Mouse (Mus musculus): ENCODE data around the gene Rps18. TPM values are rescaled to one million over a fixed set of nuclear protein-coding genes. Genes with fewer than 3 reads are reported as not detected.
A peak's percentile ranks its signal among the peaks of the same experiment; 100 is the strongest.
"Not testable (repeated sequence)": the region's sequence is repeated elsewhere in the genome, so short reads cannot be mapped to it uniquely, and the experiment has no call there.

The Rps18 gene
- total RNA-seq (2014; rRNA removed; ENCODE audit: low replicate concordance), result 1,548 and 1,735 TPM in 2 replicates
- polyA plus RNA-seq (2015; fragmentation: Nextera tagmentation; extraction: Ambion mirVana), result 845 and 880 TPM in 2 replicates

GRCm38 (mm10) chr17:33955555-33956214 lies at the start of gene Rps18, which contains the start of gene Vps52:
Rps18 (minus strand) TSS chr17:33956001.
Vps52 (plus strand) TSS chr17:33955812.
- no peaks in the 10 kb centered on the region for H3K9me3 ChIP-seq (replicated peaks; ENCODE audit: control insufficient read depth, low read length)
- TF ChIP-seq CTCF (IDR thresholded peaks at IDR 0.05; ENCODE audit: low read depth) (peak; percentile 24; the same call in 1 of the 2 replicates), EP300 (IDR thresholded peaks at IDR 0.05; ENCODE audit: low read depth) (peak; percentile 88)
- peak within 1 kb of the TSS; percentile 98 for H3K9ac ChIP-seq (replicated peaks; ENCODE audit: low read depth, low read length)
- ATAC-seq (ENCODE audit: insufficient read depth, low read depth) (peak; percentile 90), DNase-seq (ENCODE audit: low spot score) (peak; percentile 98)
- under 1% methylated on average over 50 of the region's 50 CpGs for WGBS
- peak within 1 kb of the TSS; percentile 94 for H3K27ac ChIP-seq (ENCODE audit: low read depth)
- H3K4me3 ChIP-seq (ENCODE audit: low read depth, low read length), result peak within 1 kb of the TSS; percentile 87
- no peaks in the 10 kb centered on the region for H3K27me3 ChIP-seq (ENCODE audit: control insufficient read depth, insufficient read depth, low read length)
- H3K36me3 ChIP-seq (replicated peaks; ENCODE audit: control insufficient read depth, insufficient read depth, low read length), result peaks cover 41% of the 10 kb centered on the region
- H3K4me1 ChIP-seq (ENCODE audit: control insufficient read depth, insufficient read depth), result peaks cover 29% of the 10 kb centered on the region
- H3K4me2 ChIP-seq (ENCODE audit: low read depth, low read length), result peak within 1 kb of the TSS; percentile 94

GRCm38 (mm10) chr17:34003426-34003825 lies 47.6 kb upstream of the Rps18 start:
- H3K4me1 ChIP-seq (ENCODE audit: control insufficient read depth, insufficient read depth), result peaks cover 4% of the 10 kb centered on the region; the same call in 1 of the 2 replicates
- no peaks in the 10 kb centered on the region for H3K27me3 ChIP-seq (ENCODE audit: control insufficient read depth, insufficient read depth, low read length)
- no peak overlapping the region for H3K4me3 ChIP-seq (ENCODE audit: low read depth, low read length)
- H3K9ac ChIP-seq (replicated peaks; ENCODE audit: low read depth, low read length), result no peak overlapping the region
- no peak overlapping the region for H3K4me2 ChIP-seq (ENCODE audit: low read depth, low read length)
- 0 out of 2 replicates have a peak, but pooled peaks cover 4% of the 10 kb centered on the region for H3K9me3 ChIP-seq (replicated peaks; ENCODE audit: control insufficient read depth, low read length)
- WGBS, result 5% methylated on average over 5 of the region's 5 CpGs
- no peaks in the 10 kb centered on the region for H3K36me3 ChIP-seq (replicated peaks; ENCODE audit: control insufficient read depth, insufficient read depth, low read length)
- TF ChIP-seq CTCF (IDR thresholded peaks at IDR 0.05; ENCODE audit: low read depth), result peak; percentile 71
- TF ChIP-seq EP300 (IDR thresholded peaks at IDR 0.05; ENCODE audit: low read depth), result no peak
- ATAC-seq (ENCODE audit: insufficient read depth, low read depth) (no peak), DNase-seq (ENCODE audit: low spot score) (no peak)
- no peak overlapping the region for H3K27ac ChIP-seq (ENCODE audit: low read depth)

- peak overlapping the region; percentile 59; the same call in 1 of the 2 replicates for H3K4me3 ChIP-seq (ENCODE audit: low read depth, low read length)
Measured at GRCm38 (mm10) chr17:34000796-34001195, 45.0 kb upstream of the Rps18 start.

GRCm38 (mm10) chr17:34000150-34000537 lies 44.3 kb upstream of the Rps18 start, which contains the start of gene H2-K1:
H2-K1 (minus strand) TSS chr17:34000347.
- H3K4me2 ChIP-seq (ENCODE audit: low read depth, low read length), result peak within 1 kb of the TSS; percentile 99
- peaks cover 4% of the 10 kb centered on the region; the same call in 1 of the 2 replicates for H3K4me1 ChIP-seq (ENCODE audit: control insufficient read depth, insufficient read depth)
- ATAC-seq (ENCODE audit: insufficient read depth, low read depth) (peak; percentile 93), DNase-seq (ENCODE audit: low spot score) (peak; percentile 80)
- no peak within 1 kb of the TSS for H3K27ac ChIP-seq (ENCODE audit: low read depth)
- H3K9me3 ChIP-seq (replicated peaks; ENCODE audit: control insufficient read depth, low read length), result no peaks in the 10 kb centered on the region
- peak within 1 kb of the TSS; percentile 59 for H3K9ac ChIP-seq (replicated peaks; ENCODE audit: low read depth, low read length)
- TF ChIP-seq CTCF (IDR thresholded peaks at IDR 0.05; ENCODE audit: low read depth) (no peak), EP300 (IDR thresholded peaks at IDR 0.05; ENCODE audit: low read depth) (no peak)
- no peaks in the 10 kb centered on the region for H3K27me3 ChIP-seq (ENCODE audit: control insufficient read depth, insufficient read depth, low read length)
- WGBS, result under 1% methylated on average over 28 of the region's 30 CpGs
- H3K4me3 ChIP-seq (ENCODE audit: low read depth, low read length), result peak within 1 kb of the TSS; percentile 59
- H3K36me3 ChIP-seq (replicated peaks; ENCODE audit: control insufficient read depth, insufficient read depth, low read length), result no peaks in the 10 kb centered on the region

More at GRCm38 (mm10) chr17:34000796-34001195, 45.0 kb upstream of the Rps18 start:
- peak overlapping the region; percentile 99; the same call in 1 of the 2 replicates for H3K4me2 ChIP-seq (ENCODE audit: low read depth, low read length)
- not testable (repeated sequence) for H3K4me1 ChIP-seq (ENCODE audit: control insufficient read depth, insufficient read depth); H3K27me3 ChIP-seq (ENCODE audit: control insufficient read depth, insufficient read depth, low read length); H3K9me3 ChIP-seq (replicated peaks; ENCODE audit: control insufficient read depth, low read length); H3K36me3 ChIP-seq (replicated peaks; ENCODE audit: control insufficient read depth, insufficient read depth, low read length); ATAC-seq (ENCODE audit: insufficient read depth, low read depth); H3K9ac ChIP-seq (replicated peaks; ENCODE audit: low read depth, low read length); DNase-seq (ENCODE audit: low spot score); H3K27ac ChIP-seq (ENCODE audit: low read depth)
- WGBS, result 42% methylated on average over 2 of the region's 2 CpGs

- Histone ChIP-seq H3K4me2 (ENCODE audit: low read depth, low read length) (peak overlapping the region; percentile 99), H3K4me3 (ENCODE audit: low read depth, low read length) (peak overlapping the region; percentile 59), H3K9me3 (replicated peaks; ENCODE audit: control insufficient read depth, low read length) (no peaks in the 10 kb centered on the region), H3K27me3 (ENCODE audit: control insufficient read depth, insufficient read depth, low read length) (no peaks in the 10 kb centered on the region), H3K9ac (replicated peaks; ENCODE audit: low read depth, low read length) (peak overlapping the region; percentile 59), H3K27ac (ENCODE audit: low read depth) (no peak overlapping the region), H3K36me3 (replicated peaks; ENCODE audit: control insufficient read depth, insufficient read depth, low read length) (no peaks in the 10 kb centered on the region), H3K4me1 (ENCODE audit: control insufficient read depth, insufficient read depth) (peaks cover 4% of the 10 kb centered on the region; the same call in 1 of the 2 replicates)
- ATAC-seq (ENCODE audit: insufficient read depth, low read depth) (peak; percentile 67), DNase-seq (ENCODE audit: low spot score) (no peak)
- no peak for TF ChIP-seq CTCF (IDR thresholded peaks at IDR 0.05; ENCODE audit: low read depth)
- TF ChIP-seq EP300 (IDR thresholded peaks at IDR 0.05; ENCODE audit: low read depth), result no peak
- 2% methylated on average over 79 of the region's 87 CpGs for WGBS
Measured at GRCm38 (mm10) chr17:33999341-34000149, 43.7 kb upstream of the Rps18 start.

- not testable (repeated sequence) for ATAC-seq (ENCODE audit: insufficient read depth, low read depth); H3K4me2 ChIP-seq (ENCODE audit: low read depth, low read length); H3K9ac ChIP-seq (replicated peaks; ENCODE audit: low read depth, low read length); H3K4me3 ChIP-seq (ENCODE audit: low read depth, low read length); H3K4me1 ChIP-seq (ENCODE audit: control insufficient read depth, insufficient read depth); DNase-seq (ENCODE audit: low spot score); H3K9me3 ChIP-seq (replicated peaks; ENCODE audit: control insufficient read depth, low read length); H3K36me3 ChIP-seq (replicated peaks; ENCODE audit: control insufficient read depth, insufficient read depth, low read length); H3K27ac ChIP-seq (ENCODE audit: low read depth); H3K27me3 ChIP-seq (ENCODE audit: control insufficient read depth, insufficient read depth, low read length)
- WGBS, result 47% methylated on average over 5 of the region's 5 CpGs
Measured at GRCm38 (mm10) chr17:33998697-33999096, 42.9 kb upstream of the Rps18 start.

GRCm38 (mm10) chr17:33997025-33997424 lies 41.2 kb upstream of the Rps18 start:
- ATAC-seq (ENCODE audit: insufficient read depth, low read depth); H3K27me3 ChIP-seq (ENCODE audit: control insufficient read depth, insufficient read depth, low read length); H3K9me3 ChIP-seq (replicated peaks; ENCODE audit: control insufficient read depth, low read length); H3K27ac ChIP-seq (ENCODE audit: low read depth); H3K9ac ChIP-seq (replicated peaks; ENCODE audit: low read depth, low read length); H3K4me3 ChIP-seq (ENCODE audit: low read depth, low read length); H3K36me3 ChIP-seq (replicated peaks; ENCODE audit: control insufficient read depth, insufficient read depth, low read length); H3K4me1 ChIP-seq (ENCODE audit: control insufficient read depth, insufficient read depth); DNase-seq (ENCODE audit: low spot score); H3K4me2 ChIP-seq (ENCODE audit: low read depth, low read length): not testable (repeated sequence)
- WGBS, result 89% methylated on average over 2 of the region's 2 CpGs

All from heart, postnatal 0 days (tissue).